Mouse (Mus musculus): Measurements from ENCODE around the gene Stmn3.

The Stmn3 gene

GRCm38 (mm10) chr2:181279968-181280367 lies 34.3 kb downstream of the Stmn3 start:
- no peak for DNase-seq

GRCm38 (mm10) chr2:181277866-181278265 lies 36.4 kb downstream of the Stmn3 start:
- DNase-seq: no peak

- no peak for DNase-seq
Observed at GRCm38 (mm10) chr2:181276766-181277165, 37.5 kb downstream of the Stmn3 start.

- DNase-seq: no peak
Observed at GRCm38 (mm10) chr2:181274639-181275038, 39.7 kb downstream of the Stmn3 start.

- no peak for DNase-seq
Observed at GRCm38 (mm10) chr2:181273829-181274228, 40.5 kb downstream of the Stmn3 start.

DNA sequence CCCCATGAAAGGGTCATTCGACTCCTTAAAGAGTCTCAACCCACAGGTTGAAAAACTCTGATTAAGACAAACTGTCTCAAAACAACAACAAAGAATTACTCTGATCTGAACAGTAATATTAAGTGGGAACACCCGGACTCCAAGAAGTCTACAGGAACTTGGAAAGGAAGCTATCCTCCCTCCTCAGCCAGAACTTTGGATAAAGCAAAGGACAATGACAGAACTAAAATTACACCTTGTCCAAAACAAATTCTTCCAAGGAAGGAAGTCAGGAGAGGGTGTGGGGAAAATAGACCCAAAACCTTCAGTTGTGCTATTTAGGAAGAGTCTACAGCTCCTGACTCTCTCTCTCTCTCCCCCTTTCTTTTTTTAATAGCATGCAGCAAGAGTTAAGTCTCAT lies 42.2 kb downstream of the Stmn3 start:
- DNase-seq: no peak

- no peak for DNase-seq
Observed at GRCm38 (mm10) chr2:181266839-181267238, 47.5 kb downstream of the Stmn3 start.

All from cerebellum, adult 8-10 months (tissue).